In the genomic region with DNA sequence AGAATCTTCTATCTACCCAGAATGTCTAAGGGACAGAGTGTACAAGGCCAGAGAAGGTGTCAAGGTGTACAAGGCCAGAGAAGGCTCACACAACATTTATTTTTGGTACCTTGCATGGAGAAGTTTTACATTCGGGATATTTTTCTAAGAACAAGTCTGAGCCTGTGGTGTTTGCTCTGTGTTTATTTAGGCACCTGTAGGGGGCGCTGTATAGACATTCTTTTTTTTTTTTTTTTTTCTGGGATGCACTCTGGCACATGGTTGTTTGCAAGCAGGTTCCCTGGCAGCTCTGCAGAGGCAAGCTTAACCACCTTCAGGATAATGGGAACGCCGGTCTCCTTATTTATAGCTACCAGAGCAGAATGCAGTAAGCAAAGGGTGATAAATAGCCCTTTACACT, we compare ENCODE assay signal across 11 mouse cellular contexts.
DNase-seq lines count a peak whose midpoint lies in the region; TF ChIP-seq lines count a peak whose summit lies in the region.
"Had no signal": no experiment of that assay in that cellular context is flagged by ENCODE, and none has a peak within 500 bp of the region (broad histone marks: within the 10 kb centered on the region; RNA-seq: fewer than 3 reads in every experiment).

No protein-coding gene starts in this region.

- no peak overlapping the region for H3K4me3 ChIP-seq in layer of hippocampus, adult 2 months
- H3K4me3 ChIP-seq: embryonic facial prominence, embryonic 12.5 days; midbrain, embryonic 15.5 days had no signal

- DNase-seq in layer of hippocampus, adult 2 months (ENCODE audit: low spot score in 2 of 2) = no peak
- no peak for DNase-seq in layer of hippocampus, adult 11-12 months (ENCODE audit: low spot score)
- peak; percentile 31 for DNase-seq in retina, embryonic 14.5 days (ENCODE audit: low spot score)
- DNase-seq in retina, postnatal 1 day = no peak
- no peak for DNase-seq in brain, embryonic 14.5 days (ENCODE audit: low read depth)
- no peak for DNase-seq in T-cell, adult 2 months (ENCODE audit: low spot score)
- DNase-seq in kidney, adult 11 months = no peak
- DNase-seq: adrenal gland, adult 2 months; cerebellum, adult 11-12 months had no signal

- no peak overlapping the region for H3K27ac ChIP-seq in layer of hippocampus, adult 2 months
- H3K27ac ChIP-seq: embryonic facial prominence, embryonic 12.5 days; midbrain, embryonic 15.5 days had no signal

- no peak for TF ChIP-seq POLR2A in brain, embryonic 14.5 days (IDR thresholded peaks at IDR 0.05; ENCODE audit: borderline replicate concordance, extremely low read depth, insufficient read depth, insufficient read length, poor library complexity, severe bottlenecking)

- peak; percentile 68 for TF ChIP-seq CTCF in layer of hippocampus, adult 2 months (conservative IDR thresholded peaks at IDR 0.05)
- TF ChIP-seq CTCF in brain, embryonic 14.5 days (IDR thresholded peaks at IDR 0.05; ENCODE audit: borderline replicate concordance, extremely low read depth, insufficient read depth, insufficient read length) = 0 out of 2 replicates have a peak, but pooled peaks have one; percentile 4
